Mouse (Mus musculus): ENCODE measurements around the gene Copb1. TPM values are rescaled to one million over a fixed set of nuclear protein-coding genes. Genes with fewer than 3 reads are reported as not detected.
"Not testable (repeated sequence)": the region's sequence is repeated elsewhere in the genome, so short reads cannot be mapped to it uniquely, and the experiment has no call there.

The Copb1 gene
- polyA plus RNA-seq, 1 experiment, result 68.6 TPM

- DNase-seq (ENCODE audit: low read depth), result no peak
Measured at GRCm38 (mm10) chr7:114216908-114217307, 37.6 kb downstream of the Copb1 start.

GRCm38 (mm10) chr7:114214385-114214784, 40.1 kb downstream of the Copb1 start:
- DNase-seq (ENCODE audit: low read depth), result no peak
- TF ChIP-seq CTCF (IDR thresholded peaks at IDR 0.05; ENCODE audit: borderline replicate concordance, extremely low read depth, insufficient read depth, insufficient read length), result no peak
- TF ChIP-seq POLR2A (IDR thresholded peaks at IDR 0.05; ENCODE audit: borderline replicate concordance, extremely low read depth, insufficient read depth, insufficient read length, poor library complexity, severe bottlenecking), result no peak

More at GRCm38 (mm10) chr7:114216908-114217307, 37.6 kb downstream of the Copb1 start:
- TF ChIP-seq CTCF (IDR thresholded peaks at IDR 0.05; ENCODE audit: borderline replicate concordance, extremely low read depth, insufficient read depth, insufficient read length) (no peak), POLR2A (IDR thresholded peaks at IDR 0.05; ENCODE audit: borderline replicate concordance, extremely low read depth, insufficient read depth, insufficient read length, poor library complexity, severe bottlenecking) (no peak)

- no peak for TF ChIP-seq POLR2A (IDR thresholded peaks at IDR 0.05; ENCODE audit: borderline replicate concordance, extremely low read depth, insufficient read depth, insufficient read length, poor library complexity, severe bottlenecking)
- no peak for TF ChIP-seq CTCF (IDR thresholded peaks at IDR 0.05; ENCODE audit: borderline replicate concordance, extremely low read depth, insufficient read depth, insufficient read length)
- DNase-seq (ENCODE audit: low read depth), result peak; percentile 79
Measured at GRCm38 (mm10) chr7:114213537-114213936, 41.0 kb downstream of the Copb1 start.

GRCm38 (mm10) chr7:114210618-114211017, 43.9 kb downstream of the Copb1 start:
- TF ChIP-seq CTCF (IDR thresholded peaks at IDR 0.05; ENCODE audit: borderline replicate concordance, extremely low read depth, insufficient read depth, insufficient read length), result no peak
- TF ChIP-seq POLR2A (IDR thresholded peaks at IDR 0.05; ENCODE audit: borderline replicate concordance, extremely low read depth, insufficient read depth, insufficient read length, poor library complexity, severe bottlenecking), result no peak
- no peak for DNase-seq (ENCODE audit: low read depth)

- DNase-seq (ENCODE audit: low read depth), result no peak
- no peak for TF ChIP-seq CTCF (IDR thresholded peaks at IDR 0.05; ENCODE audit: borderline replicate concordance, extremely low read depth, insufficient read depth, insufficient read length)
- TF ChIP-seq POLR2A (IDR thresholded peaks at IDR 0.05; ENCODE audit: borderline replicate concordance, extremely low read depth, insufficient read depth, insufficient read length, poor library complexity, severe bottlenecking), result no peak
Measured at GRCm38 (mm10) chr7:114209841-114210240, 44.7 kb downstream of the Copb1 start.

GRCm38 (mm10) chr7:114203491-114204359, 50.8 kb downstream of the Copb1 start:
- DNase-seq (ENCODE audit: low read depth), result no peak
- no peak for TF ChIP-seq POLR2A (IDR thresholded peaks at IDR 0.05; ENCODE audit: borderline replicate concordance, extremely low read depth, insufficient read depth, insufficient read length, poor library complexity, severe bottlenecking)
- no peak for TF ChIP-seq CTCF (IDR thresholded peaks at IDR 0.05; ENCODE audit: borderline replicate concordance, extremely low read depth, insufficient read depth, insufficient read length)

DNA sequence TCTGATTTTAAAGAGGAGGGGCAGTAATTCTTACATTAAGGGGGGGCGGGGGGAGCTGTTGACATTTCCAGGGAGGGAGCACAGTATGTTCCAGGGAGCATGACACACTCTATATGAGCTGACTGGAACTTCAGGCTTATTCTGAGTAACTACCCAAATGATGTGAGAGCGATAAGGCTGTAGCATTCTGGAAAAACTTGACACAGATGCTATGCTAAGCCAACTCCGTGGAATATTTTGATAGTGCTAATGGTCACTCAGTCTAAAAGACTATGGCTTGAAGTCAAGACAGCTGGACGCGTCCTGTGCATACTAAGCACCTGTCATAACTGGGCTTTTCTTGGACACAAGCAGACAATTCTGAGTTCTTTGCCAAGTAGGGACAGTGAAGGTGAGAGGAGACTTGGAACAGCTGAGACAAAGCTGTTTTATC, 51.5 kb downstream of the Copb1 start:
- TF ChIP-seq POLR2A (IDR thresholded peaks at IDR 0.05; ENCODE audit: borderline replicate concordance, extremely low read depth, insufficient read depth, insufficient read length, poor library complexity, severe bottlenecking) (no peak), CTCF (IDR thresholded peaks at IDR 0.05; ENCODE audit: borderline replicate concordance, extremely low read depth, insufficient read depth, insufficient read length) (no peak)
- DNase-seq (ENCODE audit: low read depth), result no peak

DNA sequence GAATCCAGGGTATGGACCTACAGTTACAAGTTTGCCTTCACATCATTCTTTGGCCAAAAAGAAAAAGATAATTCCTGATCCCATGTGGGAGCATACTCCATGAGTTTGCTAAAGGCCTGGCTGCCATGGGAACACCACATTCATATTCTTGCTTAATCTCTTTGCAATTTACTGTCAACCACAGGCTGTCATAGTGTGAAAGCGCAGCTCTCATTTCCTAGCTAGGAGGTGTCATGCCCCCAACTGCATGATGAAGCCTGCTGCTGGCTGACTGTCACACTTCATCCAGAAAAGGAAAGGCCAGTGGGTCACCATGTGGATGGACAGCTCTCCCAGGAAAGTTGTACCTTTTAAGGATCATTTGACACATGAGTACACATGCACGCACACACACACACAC, 53.9 kb downstream of the Copb1 start:
- TF ChIP-seq CTCF (IDR thresholded peaks at IDR 0.05; ENCODE audit: borderline replicate concordance, extremely low read depth, insufficient read depth, insufficient read length), result no peak
- no peak for TF ChIP-seq POLR2A (IDR thresholded peaks at IDR 0.05; ENCODE audit: borderline replicate concordance, extremely low read depth, insufficient read depth, insufficient read length, poor library complexity, severe bottlenecking)
- DNase-seq (ENCODE audit: low read depth), result peak; percentile 22

DNA sequence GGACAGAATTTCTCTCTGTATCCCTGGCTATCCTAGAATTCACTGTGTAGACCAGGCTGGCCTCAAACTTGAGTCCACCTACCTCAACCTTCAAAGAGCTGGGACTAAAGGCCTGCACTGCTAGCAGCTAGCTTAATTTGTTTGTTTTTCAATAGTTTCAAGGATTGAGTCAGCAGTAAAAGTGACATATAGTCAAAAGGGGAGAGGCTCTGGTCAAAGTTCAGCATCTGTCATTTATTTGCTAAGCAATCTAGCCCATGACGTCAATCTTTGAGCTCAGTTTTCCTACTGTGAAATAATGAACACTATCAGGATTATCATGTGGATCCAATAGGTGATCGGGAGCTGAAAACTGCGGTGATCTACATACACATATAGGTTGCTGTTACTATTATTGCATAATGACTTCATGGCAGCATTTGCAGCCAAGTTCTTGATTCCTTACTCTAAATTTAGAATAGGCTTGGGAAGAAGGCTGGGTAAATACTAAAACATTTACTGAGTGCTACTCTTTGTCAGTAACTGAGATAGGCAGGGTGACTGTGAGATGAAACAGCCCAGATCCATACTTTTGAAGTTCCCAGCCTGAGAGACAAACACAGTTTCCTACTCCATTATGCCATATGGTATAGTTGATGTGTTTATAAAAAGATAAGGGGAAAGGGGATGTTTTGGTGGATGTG, 54.9 kb downstream of the Copb1 start:
- no peak for TF ChIP-seq POLR2A (IDR thresholded peaks at IDR 0.05; ENCODE audit: borderline replicate concordance, extremely low read depth, insufficient read depth, insufficient read length, poor library complexity, severe bottlenecking)
- TF ChIP-seq CTCF (IDR thresholded peaks at IDR 0.05; ENCODE audit: borderline replicate concordance, extremely low read depth, insufficient read depth, insufficient read length), result no peak
- no peak for DNase-seq (ENCODE audit: low read depth)

DNA sequence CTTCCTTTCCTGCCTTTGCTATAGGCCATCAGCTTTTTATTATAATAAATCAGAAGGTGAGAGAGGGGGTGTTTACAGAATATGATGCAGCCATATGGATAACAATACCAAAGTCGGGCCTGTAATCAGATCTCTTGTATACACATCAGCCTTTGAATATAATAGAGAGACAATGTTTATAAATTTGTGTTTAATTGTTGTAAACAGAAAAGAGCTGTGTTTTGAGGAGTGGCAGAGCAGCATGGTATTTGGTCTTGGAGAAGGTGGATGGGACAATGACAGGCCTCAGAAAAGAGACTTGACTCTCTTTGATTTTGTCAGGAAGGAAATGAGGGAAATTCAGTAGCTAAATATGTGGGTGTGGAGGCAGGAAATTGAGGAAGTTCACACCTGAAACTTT, 56.3 kb downstream of the Copb1 start:
- DNase-seq (ENCODE audit: low read depth), result no peak
- TF ChIP-seq CTCF (IDR thresholded peaks at IDR 0.05; ENCODE audit: borderline replicate concordance, extremely low read depth, insufficient read depth, insufficient read length) (no peak), POLR2A (IDR thresholded peaks at IDR 0.05; ENCODE audit: borderline replicate concordance, extremely low read depth, insufficient read depth, insufficient read length, poor library complexity, severe bottlenecking) (no peak)

DNA sequence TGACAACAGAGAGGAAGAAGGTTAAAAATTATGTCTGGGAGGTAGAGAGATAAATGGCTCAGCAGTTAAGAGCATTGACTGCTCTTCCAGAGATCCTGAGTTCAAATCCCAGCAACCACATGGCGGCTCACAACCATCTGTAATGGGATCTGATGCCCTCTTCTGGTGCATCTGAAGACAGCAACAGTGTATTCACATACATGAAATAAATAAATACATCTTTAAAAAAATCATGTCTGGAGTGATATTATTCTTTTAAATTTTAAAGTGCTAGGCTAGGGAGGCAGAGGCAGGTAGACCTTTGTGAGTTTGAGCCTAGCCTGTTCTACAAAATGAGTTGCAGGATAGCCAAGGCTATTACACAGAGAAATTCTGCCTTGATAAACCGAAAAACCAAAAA, 57.9 kb downstream of the Copb1 start:
- not testable (repeated sequence) for DNase-seq (ENCODE audit: low read depth)

DNA sequence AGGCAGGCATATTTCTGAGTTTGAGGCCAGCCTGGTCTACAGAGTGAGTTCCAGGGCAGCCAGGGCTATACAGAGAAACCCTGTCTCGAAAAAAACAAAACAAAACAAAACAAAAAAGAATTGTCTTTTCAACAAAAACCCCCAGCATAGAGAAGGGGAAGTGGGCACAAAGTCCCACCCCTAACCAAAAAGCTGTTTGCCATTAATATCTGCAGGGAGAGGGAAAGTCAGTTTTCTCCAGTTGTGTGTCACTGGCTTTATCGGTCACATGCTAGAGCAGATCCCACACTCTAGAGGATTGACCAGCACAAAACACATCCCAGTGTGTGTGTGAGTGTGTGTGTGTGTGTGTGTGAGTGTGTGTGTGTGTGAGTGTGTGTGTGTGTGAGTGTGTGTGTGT, 59.7 kb downstream of the Copb1 start:
- not testable (repeated sequence) for DNase-seq (ENCODE audit: low read depth)
